Mouse (Mus musculus) gastrocnemius, postnatal 36 days (tissue): ENCODE measurements around the gene Hs2st1. TPM values are rescaled to one million over a fixed set of nuclear protein-coding genes. Genes with fewer than 3 reads are reported as not detected.

ENCODE experiments used
- DNase-seq, 2 experiments: peaks; one replicate each; pipeline ENCODE4 v3.0.0; 2022
- intact Hi-C: fragments of 180-260 bp; cut with DNase I; formaldehyde crosslinking; loops from one replicate; pipeline ENCODE4 v1.15.1; 2025
- total RNA-seq, 2 experiments: library from RNA; stranded (reverse); gene quantifications; 2 replicates each; pipeline ENCODE4 v1.2.3; 2021

The Hs2st1 gene
- total RNA-seq, 2 experiments from 2014 or later = 10.5 to 12.0 TPM

DNA sequence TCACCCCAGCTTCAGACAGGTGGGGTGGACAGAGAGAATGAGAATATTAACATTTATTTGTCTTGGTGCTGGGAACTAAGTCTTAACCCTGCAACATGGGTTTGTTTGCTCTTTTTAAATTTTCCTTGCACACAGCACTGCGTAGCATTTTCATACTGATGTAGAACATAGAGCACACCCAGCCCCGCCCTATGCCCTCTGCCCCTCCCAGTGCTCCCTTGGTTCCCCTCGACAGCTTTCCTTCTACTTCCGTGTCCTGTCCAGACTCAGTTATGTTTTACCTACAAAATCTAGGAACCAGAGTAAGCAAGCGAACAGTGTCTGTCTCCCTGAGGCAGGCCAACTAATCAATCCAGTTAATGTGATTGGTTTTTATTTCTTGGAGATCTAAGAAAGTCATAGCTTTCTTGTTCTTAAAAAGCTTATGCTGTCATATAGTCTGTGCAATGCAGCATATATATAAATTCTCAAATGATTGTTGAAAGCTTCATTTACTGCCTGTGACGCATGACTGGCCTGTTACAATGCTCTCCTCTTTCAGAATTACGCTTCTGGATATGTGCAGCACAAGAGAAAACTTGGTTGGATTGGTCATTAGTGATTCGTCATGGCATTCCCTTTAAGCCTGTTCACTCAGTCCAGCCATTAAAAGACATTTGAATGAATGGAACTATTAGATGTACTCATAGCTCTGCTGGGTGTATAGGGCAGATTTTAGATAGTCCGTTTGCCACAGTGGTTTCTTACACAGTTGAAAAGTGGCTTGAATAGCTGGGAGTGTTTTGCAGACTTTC, 23.2 kb upstream of the Hs2st1 start:
- intact Hi-C loops = no loop called here
- no peak for DNase-seq

DNA sequence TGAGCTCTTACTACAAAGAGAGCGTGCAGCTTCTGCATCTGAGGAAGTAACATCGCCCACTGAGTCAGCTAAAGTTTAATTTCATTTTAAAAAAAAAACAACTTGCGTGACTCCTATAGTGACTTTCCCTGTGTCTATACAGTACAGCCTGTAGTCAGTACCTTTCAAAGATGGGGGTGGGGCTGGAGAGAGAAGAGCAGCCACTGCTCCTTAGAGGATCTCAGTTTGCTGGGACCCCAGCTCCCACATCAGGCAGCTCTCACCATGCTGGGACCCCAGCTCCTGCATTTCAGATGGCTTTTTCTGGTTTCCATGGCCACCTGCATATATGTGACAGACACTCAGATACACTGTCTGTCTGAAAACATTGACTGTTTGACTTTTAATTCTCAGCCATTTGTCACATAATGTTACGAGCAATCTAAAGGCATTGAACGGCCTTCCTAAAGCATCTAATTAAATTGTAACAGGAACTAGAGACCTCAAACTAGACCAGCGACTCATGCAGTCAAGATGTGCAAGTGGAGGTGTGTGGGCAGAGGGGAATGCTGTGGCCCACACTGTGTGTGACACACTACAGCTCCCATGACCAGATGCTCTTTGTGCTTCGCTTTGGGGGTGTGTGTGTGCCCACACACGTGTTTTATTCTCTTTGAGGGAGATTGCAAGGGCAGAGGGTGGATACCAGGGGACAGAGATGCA, 19.4 kb upstream of the Hs2st1 start:
- intact Hi-C loops = no loop called here
- DNase-seq = no peak

DNA sequence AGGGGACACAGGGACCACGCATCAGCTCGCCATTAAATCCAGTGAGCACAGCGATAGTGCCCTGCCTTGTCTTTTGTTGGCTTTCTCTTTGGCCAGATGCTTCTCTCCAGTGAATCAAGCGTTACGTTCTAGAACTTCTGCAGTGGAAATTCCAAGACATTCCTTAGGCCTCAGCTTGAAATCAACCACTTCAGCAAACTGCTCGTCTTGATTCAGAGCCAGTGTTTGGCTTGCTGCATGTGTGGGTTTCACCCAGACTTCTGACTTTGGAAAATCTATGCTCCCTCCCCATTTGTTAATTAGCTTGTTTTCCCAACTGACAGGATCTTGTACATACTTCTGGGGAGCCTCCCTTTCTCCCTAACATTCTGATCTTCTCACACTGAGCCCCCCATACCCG, 16.8 kb upstream of the Hs2st1 start:
- intact Hi-C loops = no loop called here
- no peak for DNase-seq

DNA sequence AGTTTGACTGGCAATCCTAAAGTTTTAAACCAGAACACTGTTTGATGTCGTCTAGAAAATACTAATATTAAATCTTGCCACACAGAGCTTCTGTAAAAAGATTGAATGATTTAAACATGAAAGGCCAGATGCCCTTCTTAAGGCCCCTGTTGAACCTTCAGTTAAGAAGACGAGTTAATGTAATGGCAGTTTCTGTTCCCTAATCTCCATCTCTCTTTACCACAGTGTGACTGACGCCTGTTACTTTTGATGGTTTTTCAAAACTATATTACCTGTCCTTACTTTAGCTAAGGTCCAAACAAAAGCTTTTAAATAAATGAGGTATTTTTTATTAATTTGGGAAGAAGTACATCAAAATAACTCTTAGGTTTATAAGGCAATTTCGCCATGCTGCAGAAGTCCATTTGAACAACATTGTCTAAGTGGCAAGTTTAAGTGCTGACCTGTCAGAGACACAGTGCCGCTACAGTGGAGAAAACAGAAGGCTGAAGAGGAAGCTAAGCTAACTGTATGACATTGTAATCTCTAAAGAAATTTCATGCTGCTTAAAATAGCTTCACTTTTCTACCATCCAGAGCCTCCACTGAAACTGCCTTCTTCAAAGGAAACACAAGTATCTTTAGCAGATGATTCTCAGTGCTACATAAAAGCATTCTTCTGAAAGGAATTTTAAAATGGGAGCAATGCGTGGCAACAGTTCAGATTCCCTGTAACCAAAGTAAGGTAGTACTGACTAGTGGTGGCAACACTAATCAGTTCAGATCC, 15.0 kb upstream of the Hs2st1 start:
- no peak for DNase-seq
- intact Hi-C loops = no loop called here

DNA sequence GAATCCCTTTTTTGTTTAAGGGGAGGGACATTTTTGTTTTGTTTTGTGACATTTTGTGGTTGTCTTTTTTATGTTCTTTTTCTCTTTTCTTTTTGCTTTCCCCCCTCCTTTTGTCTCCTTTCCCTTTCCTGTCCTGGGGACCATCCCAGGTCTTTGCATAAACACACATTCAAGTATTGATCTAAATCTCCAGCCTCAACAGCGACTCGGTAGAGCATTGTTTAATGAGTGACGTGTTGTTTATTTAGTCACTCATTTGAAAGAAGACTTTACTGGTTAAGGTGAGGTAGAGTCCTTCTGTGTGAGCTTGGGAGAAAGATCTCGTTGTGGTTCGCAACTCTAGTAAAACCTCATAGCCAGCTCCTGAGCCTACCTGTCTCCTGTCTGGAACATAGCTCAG, 13.8 kb upstream of the Hs2st1 start:
- DNase-seq = no peak
- intact Hi-C loops = no loop called here

DNA sequence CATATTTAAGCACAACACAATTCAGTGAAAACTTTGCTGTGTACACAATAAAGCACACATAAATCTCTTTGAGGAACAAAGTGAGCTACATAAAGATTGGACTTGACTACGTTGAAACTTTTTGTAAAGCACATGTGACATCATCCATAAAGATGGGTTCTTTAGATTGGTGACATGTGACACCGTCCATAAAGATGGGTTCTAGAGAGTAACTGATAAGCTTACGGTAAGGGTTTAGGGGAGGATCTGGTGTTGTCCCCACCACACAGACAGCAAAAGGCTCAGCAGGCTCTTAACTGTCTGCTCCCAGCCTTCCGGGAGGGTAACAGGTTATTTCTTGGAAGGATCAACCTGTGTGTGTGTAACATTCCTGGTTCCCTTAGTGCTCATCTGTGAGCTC, 12.3 kb upstream of the Hs2st1 start:
- no peak for DNase-seq
- intact Hi-C loops = no loop called here

DNA sequence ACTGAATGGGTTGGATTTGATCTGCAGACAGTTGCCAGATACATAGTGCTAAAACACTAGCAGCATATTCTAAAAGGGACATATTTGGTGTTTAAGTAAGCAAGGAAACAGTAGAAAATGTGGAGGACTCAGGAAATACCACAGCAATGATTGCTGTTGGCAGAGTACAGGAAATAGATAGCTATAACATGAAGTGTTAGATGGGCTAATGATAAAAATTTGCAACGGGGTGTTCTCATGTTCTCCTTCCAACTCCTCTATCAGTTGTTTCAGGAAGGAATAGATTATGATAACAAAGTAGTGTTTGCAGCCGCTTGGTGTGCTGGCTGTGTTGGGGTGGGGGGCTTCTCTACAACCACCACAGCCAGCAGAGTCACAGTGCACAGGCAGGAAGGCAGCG, 11.9 kb upstream of the Hs2st1 start:
- DNase-seq = no peak

DNA sequence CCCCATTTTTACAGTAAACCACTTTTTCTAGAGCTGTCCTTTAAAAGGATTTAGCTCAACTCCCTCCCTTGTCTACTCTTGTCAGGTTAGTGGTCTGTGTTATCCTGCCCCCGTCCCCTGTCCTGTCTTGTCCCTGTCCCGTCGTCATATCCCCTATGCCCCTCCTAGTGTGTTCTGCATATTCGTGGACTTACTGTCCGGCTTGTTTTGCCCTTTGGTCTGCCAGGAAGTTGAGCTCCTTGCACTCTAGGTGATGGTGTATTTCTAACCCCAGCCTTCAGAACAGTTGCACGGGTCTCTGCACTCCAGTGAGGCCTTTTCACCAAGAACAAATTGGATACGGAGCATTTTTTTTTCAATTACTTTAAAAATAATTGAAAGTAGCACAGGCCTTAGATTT, 10.3 kb upstream of the Hs2st1 start:
- no peak for DNase-seq
- intact Hi-C loops = no loop called here

More for the DNA sequence above, 11.9 kb upstream of the Hs2st1 start:
- intact Hi-C loops = no loop called here

DNA sequence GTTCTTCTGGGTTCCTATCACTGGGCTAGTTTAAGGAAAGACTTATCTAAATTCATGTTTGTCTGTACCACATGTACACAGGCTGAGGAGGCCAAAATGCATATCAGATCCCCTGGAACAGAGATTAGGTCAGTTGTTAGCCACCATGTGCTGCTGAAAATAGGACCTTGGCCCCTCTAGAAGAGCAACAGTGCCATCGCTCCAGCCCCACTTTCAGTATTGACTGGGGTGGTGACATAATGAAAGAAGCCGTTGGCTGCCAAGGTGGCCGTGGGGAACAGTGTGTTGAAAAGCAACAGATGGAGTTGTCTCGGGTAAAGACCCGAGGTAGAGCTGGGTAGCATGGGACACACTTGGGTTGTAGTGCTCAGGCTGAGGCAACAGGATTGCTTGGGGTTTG, 9.8 kb upstream of the Hs2st1 start:
- intact Hi-C loops = no loop called here
- no peak for DNase-seq

DNA sequence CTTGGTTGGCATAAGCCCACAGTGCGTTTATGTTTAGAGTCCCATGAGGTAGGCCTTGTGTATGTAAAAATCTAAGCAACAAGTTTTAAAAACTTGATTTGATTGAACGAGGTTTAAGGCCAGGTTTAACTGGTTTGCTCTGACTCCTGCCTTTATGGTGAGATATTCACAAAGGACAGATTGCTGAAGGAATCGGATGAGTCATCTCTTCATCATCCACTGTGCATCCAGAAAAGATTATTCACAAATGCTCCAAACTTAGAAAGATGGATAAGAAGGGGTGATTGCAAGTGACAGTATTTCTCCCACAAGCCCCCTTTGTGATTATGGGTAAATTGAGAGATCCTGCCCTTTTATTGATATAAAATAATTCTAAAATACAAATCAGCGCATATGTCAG, 8.9 kb upstream of the Hs2st1 start:
- intact Hi-C loops = no loop called here
- no peak for DNase-seq

DNA sequence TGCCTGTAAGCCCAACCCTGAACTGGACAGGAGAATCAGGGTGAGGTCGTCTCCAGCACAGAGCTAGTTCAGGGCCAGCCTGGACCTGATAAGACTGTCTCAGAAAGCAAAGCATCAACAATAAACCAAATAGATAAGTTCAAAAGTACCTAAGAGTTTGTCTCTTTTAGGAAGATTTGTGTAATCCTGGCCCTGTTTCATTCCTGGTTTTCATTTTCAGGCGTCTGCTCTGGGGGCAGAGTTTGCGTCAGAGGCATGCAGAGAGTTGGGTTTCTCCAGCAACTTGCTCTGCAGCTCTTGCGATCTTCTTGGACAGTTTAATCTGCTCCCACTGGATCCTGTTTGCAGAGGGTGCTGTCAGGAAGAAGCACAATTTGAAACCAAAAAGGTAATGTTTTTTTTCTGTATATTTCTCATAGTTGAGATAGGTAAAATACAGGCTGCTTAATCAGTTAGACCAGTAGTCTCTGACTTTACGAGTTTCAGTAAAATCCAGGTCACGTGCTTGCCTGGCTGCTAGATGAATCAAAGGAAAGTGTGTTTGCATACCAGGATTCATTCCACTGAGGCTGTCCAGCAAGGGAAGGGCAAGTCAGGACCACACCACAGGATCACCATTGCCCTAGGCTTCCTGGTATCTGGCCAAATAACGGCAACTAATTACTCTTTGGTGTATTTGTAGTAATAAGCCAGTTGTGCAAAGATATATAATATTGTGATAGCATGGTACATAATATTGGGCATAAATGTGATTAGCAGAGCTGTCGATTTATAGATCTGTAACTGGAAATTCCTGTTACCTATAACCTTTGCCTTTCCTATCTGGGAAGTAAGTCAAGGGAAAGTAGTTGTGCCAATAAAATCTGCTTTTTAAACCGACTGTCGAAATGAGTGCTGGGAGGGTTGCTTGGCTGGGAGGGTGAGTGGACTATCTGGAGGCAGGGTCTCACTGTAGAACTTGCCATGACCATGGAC, 7.7 kb upstream of the Hs2st1 start:
- intact Hi-C loops = no loop called here
- DNase-seq = no peak

DNA sequence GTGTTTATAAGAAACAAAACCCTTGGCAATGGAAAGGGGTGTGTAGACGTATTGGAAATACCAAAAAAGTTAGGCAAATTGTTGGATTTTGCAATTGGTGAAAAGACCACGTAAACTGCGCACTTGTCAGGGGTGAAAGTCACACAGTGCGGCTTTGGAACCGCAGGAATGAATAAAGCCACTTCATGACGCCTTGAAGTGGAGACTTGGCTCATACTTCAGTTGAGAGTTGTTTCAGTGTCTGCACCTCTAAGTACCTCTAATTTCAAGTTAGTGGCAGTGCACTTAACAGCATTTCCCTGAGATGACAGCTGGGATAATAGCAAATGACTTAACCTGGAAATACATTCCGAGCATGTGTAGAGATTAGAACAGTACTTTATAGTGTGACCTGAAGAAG, 4.3 kb upstream of the Hs2st1 start:
- intact Hi-C loops = loop anchor here (5.0 kb wide), 1 partner anchor 43 kb away; no protein-coding TSS in a partner anchor
- no peak for DNase-seq

DNA sequence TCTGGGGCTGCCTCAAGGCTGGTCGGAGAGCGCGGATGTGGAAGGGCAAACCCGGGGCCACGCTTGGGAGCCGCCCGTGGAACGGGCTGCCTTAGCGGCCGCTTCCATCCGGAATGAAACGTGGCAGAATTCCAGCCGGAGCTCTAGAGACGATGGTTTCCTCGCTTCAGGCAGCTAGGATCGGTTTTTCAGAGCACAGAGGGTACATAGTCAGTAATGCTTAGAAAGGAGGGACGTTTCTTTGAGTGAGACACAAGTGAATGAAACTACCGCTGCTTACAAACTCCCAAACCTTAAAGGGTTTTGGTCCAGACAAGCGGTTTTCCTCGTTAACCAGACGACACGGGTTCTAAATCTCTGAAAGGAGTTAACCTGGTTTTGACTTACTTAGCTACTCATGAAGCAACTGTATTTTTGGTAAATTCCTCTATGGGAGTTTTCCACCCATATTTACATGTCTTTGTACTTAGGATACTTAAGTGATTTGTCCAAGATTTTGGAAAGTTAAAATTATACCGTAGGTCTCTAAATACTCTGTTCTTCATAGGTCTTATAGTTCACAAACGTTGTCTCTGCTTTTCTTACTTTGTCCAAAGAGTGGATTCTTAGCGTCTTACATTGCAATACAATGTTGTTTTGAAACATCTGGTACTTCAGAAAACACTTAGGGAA, 971 bp upstream of the Hs2st1 start:
- DNase-seq = no peak
- intact Hi-C loops = loop anchor here (5.0 kb wide), 1 partner anchor 46 kb away; no protein-coding TSS in a partner anchor

DNA sequence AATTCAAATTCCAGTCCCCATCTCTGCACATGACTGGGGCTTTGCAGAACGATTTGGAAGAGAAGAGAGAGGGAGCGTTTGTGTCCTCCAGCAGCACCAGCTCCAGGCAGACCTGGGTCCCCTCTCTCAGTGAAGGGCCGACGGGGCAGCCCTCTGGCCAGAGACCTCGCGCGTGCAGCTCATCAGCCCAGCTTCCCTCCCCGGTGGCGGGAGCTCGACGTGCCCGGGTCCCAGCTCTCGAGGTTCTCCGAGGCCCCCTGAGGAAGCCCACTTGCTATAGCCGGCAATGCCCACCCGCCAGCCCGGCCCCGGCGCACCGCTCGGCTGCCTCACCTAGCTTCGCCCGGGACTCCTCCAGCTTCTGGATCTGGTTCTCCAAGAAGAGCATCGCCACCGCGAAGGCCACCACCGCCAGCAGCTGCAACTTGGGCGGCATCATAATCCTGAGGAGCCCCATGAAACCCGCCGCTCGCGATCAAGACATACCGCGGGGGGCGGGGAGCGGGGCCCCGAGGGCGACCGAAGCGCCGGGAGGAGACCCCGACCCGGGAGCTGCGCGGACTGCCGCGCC, 495 bp downstream of the Hs2st1 start:
- peak; percentile 36 to 39 for DNase-seq
- intact Hi-C loops = no loop called here

DNA sequence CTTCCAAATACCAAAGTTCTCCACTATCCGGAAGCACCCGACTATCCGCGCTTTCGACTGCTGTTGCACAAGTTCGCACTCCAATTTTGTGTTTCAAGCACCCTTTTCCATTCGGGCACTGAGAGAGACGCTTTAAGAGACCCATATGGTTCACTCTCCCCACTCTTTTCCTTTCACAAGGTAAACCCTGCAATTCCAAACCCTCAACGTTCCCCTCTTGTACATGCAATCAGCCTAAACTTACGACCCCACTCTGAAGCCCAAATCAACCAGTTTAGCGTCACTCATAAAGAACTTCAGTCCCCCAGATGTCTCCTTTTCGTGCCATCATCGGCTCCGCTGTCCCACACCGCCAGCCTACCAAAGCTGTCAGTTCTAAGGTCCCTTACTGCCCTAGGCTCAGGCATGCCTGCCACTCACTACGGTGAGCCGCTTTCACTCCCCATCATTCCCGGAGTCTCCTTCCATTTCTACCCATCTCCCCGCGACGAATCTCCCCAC, 1.1 kb downstream of the Hs2st1 start:
- intact Hi-C loops = no loop called here
- DNase-seq = no peak

DNA sequence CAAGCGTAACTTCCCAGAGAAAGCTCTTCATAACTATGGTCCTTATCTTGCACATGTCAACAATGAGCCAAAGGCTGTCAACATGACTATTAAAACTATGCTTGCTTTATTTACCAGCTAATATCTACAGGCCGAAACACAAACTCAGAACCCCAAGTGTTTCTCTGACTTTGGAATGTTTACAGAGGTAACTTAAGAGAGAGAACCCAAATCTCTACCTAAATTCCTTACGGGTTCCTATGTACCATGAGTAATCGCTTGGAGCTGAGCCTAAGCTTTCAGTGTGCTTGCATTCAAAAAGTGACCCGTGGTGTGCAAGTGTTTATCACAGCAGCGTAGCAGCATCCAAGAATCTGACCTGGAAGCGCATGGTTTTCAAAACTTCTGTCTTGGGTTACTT, 4.8 kb downstream of the Hs2st1 start:
- DNase-seq = no peak
- intact Hi-C loops = no loop called here

DNA sequence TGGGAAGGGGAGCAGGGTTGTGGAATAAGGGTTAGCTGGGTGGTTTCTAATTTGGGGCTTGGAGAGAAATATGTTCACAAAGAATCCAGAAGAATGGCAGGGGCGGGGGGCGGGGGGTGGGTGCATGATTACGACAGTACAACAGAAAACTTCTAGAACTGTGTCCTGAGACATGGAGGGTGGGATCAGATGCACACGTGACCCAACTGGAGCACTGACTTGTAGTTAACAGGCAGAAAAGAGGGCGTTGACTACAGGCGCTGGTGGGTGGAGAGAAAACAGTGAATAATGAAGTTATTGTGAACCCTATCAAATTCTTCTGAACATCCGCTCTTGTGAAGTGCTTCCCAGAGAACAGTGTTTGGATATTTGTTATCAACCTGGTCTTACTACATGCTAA, 6.1 kb downstream of the Hs2st1 start:
- no peak for DNase-seq
- intact Hi-C loops = no loop called here

DNA sequence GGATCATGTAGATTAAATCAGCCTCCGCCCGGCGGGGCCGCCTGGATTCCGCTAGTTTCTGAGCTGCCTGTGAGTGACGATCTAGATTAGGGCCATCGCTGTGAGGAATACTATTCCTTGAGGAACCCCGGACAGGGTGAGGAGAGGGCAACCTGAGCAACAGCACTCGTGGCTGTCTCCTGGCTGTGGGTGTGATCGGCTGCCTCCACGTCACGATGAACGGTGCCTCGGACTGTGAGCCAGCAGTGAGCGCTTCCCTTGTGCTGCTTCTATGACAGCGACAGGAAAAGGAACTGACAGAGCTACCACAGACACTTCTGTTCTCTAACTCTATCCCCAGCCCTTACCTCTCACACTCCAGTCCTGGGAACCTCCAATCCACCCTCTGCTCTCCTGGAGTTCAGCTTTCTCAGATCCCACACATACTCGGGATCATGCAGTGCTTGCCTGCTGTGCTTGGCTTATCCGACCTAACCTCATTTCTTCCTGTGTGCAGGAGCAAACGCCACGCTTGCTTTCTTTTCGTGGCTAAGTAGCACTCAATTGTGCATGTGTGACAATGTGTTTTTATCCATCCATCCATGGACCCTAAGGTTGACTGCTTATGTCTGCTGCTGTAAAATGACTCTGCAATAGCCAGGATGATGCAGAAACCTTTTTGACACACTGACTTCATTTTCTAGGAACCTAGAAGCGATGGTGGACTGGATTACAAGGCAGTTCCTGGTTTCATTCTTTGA, 8.3 kb downstream of the Hs2st1 start:
- intact Hi-C loops = no loop called here
- no peak for DNase-seq
